Mouse (Mus musculus) olfactory bulb, adult 2 months (tissue): ENCODE measurements around the gene Dennd1a.

Experiments
- CTCF ChIP-seq: fragments of 200-500 bp; IDR thresholded peaks from 2 replicates; pipeline ENCODE4 v1.5.1; 2012; ENCODE audit warnings: low read depth, mild to moderate bottlenecking, low read length, moderate library complexity; ENCODE audit not compliant: insufficient read depth
- POLR2A ChIP-seq: fragments of 200-500 bp; IDR thresholded peaks from 2 replicates; pipeline ENCODE4 v1.6.1; 2012; ENCODE audit warnings: mild to moderate bottlenecking, low read depth, low read length, moderate library complexity; ENCODE audit not compliant: insufficient read depth

DNA sequence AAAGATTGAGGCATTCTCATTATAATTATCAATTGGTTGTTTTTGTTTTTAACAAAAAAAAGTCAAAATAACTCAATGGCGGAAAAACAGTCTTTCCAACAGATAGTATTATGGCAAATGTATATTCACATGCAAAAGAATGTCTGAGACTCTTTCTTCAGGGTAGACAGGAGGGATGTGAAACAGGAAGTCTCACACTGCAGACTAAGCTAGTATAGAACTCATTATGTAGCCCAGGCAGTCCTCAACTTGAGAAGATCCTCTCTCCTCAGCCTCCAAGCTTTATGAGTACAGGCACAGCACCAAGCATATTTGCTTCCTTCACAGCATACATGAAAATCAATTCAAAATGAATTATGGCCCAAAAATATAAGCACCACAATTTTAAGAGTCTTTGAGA lies 79.4 kb downstream of the Dennd1a start:
- TF ChIP-seq CTCF (no peak), POLR2A (no peak)
